Mouse (Mus musculus): ENCODE measurements around the gene Specc1l.
"Not testable (repeated sequence)": the region's sequence is repeated elsewhere in the genome, so short reads cannot be mapped to it uniquely, and the experiment has no call there.

Specc1l gene

DNA sequence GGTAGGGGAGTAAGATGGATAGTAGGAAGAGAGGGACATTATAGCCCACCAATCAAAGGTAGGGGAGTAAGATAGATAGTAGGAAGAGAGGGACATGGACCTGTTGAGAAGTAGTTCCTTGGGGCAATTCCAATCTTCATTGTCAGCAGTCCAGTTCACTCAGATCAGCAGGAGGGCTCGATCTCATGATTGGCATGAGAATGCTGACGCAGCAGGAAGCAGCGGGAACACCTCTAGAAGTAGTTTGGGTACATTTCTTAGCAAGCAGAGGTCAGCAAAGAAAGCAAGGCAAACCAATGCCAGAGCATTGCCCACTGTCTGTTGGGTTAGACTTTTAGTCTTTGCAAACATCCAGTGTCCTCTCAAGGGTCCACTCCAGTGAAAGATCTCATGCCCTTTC, 71.9 kb downstream of the Specc1l start:
- no peak for DNase-seq

- DNase-seq, result peak; percentile 28 to 50
These were observed 76.7 kb downstream of the Specc1l start for GRCm38 (mm10) chr10:75288579-75288978.

DNA sequence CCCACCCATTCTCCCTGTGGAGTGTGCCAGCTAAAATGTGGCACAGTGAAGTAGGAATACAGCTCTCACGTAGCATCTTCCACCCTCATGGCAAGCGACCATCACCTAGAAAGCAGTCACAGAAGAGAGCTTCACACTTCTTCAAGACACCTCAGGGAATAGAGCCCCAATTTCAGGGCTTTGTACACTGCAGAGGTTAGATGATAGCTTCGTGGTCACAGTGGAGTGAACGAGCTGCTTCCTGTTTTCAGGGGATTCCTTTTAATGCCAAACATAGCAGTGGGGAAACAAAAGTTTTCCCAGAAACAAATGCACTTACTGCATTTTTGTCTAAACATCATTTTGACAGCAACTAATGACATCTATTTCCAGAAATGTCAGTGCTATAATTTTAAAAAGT, 77.5 kb downstream of the Specc1l start:
- no peak for DNase-seq

DNA sequence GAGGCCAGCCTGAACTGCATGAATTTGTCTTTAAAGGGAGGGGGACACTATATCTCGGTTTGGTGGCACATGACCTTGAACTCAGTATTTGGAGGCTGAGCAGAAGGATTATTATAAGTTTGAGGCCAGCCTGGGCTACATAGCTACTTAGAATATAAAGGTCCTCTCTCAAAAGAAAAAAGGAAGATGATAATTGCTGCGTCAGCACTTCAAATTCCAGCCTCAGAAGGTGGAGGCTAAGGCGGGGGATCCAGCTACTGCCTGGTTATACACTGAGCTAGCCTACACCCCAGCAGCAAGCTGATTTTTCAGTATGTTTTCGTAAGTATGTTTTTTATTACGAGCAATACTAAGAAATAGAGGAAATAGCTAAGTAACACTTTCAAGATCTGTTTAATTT, 78.8 kb downstream of the Specc1l start:
- no peak for DNase-seq

- no peak for DNase-seq
These were observed 79.5 kb downstream of the Specc1l start for GRCm38 (mm10) chr10:75291338-75291737.

DNA sequence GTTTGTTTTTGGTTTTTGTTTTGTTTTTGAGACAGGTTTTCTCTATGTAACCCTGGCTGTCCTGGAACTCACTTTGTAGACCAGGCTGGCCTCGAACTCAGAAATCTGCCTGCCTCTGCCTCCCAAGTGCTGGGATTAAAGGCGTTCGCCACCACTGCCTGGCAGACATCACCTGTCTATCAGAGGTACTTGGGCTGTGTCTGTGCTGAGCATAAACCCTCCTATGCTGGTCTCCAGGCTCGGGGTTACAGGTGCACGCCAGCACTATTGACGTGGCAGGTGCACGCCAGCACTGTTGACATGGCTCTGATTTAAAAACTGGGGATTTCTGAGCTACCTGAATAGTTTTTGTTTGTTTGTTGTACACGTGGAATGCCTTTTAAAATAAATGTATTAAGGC, 80.3 kb downstream of the Specc1l start:
- not testable (repeated sequence) for DNase-seq

- DNase-seq, result no peak
These were observed 81.4 kb downstream of the Specc1l start for GRCm38 (mm10) chr10:75293288-75293687.

DNA sequence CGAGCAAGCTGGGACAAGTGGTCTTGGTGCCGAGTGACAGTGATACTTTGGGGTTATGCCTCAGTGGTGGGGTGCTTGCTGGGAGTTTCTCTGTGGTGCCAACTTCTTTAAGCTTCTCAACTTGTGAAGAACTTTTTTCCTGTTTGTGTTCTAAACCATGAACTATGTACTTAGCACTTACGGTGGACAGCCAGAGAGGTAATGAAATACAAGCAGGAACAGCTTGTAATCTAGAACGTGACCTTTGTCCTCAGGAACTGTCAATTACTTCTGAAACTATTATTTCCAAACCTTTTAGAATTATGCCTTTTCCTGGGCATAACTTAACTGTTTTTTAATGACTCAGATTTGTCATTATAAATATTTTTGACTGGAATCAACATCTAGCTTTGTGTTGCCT, 82.5 kb downstream of the Specc1l start:
- no peak for DNase-seq

DNA sequence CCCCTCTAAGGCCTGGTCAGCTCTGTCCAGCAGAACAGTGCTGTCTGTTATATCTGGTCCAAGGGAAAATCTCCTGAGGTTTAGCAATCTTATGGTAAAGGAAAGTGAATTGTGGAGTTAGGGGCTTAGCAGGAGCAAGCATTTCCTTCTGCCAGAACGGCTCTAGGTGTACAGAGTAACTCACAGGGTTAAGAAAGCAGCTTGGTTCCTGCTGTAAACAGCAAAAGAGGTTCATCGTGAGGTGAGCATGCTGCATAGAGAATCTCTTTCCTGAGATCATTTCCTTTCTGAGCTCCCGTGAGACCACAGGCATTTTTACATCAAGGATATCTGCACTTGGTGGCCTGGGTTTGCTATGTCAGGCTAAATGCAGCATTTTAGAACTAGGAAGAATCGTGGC, 83.1 kb downstream of the Specc1l start:
- DNase-seq, result no peak

GRCm38 (mm10) chr10:75298608-75299007, 86.7 kb downstream of the Specc1l start:
- DNase-seq, result no peak

- peak; percentile 78 to 79 for DNase-seq
These were observed 88.0 kb downstream of the Specc1l start for GRCm38 (mm10) chr10:75299785-75300418.

DNA sequence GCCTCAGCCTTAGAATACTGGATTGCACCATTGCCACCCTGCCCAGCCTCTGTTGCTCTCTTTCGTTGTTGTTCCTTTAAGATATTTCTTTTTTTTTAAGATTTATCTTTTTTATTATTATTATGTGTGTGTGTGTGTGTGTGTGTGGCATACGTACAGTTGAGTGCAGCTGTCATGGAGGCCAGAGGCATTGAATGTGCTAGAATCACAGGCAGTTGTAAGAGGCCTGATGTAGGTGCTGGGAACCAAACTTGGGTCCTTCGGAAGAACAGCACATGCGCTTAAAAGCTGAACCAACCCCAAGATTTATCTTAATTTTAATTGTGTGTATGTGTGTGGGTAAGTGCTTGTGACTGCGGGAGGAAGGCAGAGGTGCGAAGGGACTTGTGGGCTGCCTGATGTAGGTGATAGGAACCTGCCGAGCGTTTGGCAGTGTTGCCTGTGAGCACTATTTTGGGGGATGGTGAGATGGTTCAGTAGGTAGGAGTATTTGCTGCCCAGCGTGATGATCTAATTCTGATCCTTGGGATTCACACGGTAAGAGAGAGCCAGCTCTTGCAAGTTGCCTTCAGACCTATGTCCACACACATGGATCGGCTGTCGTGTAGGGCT, 89.4 kb downstream of the Specc1l start:
- DNase-seq, result no peak

- DNase-seq, result no peak
These were observed 90.1 kb downstream of the Specc1l start for GRCm38 (mm10) chr10:75301937-75302336.

- DNase-seq, result no peak
These were observed 90.7 kb downstream of the Specc1l start for GRCm38 (mm10) chr10:75302536-75302935.

- DNase-seq, result no peak
These were observed 91.6 kb downstream of the Specc1l start for GRCm38 (mm10) chr10:75303324-75304048.

DNA sequence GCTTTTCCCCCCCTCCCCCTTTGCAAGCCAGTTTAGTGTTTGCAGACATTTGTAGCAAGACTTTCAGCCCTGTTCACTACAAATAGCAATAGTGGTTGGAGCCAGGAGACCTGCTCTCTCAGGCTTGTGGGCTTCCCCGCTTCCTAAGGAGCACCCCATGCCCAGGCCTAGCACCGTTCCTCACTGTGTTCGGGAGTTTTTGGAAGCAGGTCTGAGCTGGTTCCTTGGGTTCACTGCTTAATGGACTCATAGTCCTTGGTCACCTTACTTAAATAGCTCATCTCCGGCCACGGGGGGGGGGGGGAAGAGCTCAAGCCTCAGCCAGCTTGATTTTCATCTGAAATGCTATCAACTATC, 92.2 kb downstream of the Specc1l start:
- no peak for DNase-seq

- peak; percentile 44 to 67 for DNase-seq
These were observed 92.5 kb downstream of the Specc1l start for GRCm38 (mm10) chr10:75304413-75304812.

DNA sequence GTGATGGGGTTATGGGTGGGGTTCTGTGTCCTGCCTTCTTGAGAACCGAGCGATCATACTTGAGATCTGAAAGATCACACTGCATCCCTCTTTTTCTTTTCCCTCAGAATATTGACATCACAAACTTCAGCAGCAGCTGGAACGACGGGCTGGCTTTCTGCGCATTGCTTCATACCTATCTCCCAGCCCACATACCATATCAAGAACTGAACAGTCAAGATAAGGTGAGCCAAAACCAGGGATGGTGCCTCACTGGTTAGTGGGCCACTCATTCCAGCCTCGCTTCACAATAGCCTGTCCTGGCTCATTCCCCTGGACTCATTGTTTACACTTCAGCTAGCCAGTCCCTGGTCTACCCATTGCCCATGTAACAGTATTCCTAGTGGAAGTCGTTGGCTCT, 95.3 kb downstream of the Specc1l start:
- DNase-seq, result no peak

GRCm38 (mm10) chr10:75312361-75312760, 100.5 kb downstream of the Specc1l start:
- DNase-seq, result no peak

DNA sequence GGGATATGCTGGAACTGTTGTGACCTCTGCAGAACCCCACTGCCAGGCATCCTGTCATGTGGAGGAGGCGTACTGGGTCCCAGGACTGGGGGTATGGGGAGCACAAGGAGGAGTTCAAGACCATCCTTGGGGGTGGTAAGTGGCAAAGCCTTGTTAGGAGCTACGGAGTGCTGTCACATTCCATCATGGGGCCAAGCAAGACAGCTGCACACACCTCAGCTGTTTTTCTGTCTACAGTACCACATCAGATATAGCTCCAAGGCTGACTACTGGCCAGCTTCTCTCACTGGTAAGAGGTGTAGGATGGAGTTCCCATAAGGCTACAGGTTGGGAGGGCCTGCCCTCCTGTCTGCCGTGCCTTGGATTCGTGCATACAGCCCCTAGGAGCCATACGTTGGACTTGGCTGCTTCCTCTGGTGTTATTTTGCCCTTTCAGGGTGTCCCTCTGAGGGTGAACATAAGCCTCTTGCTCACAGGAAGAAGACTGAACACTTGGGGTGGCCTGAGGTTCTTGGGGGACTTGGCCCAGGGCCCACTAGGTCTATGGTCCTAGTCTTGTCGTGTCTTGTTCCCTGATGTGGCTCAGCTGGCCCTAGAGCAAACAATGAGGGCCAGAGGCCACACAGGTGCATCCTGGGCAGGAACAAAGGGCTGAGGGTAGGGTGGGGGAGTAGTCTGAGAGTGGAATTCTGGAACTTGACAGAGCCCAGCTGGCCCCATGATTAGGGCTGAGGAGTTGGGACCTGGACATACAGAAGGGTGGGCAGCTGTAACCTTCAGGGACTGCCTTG, 102.5 kb downstream of the Specc1l start:
- DNase-seq, result peak; percentile 35 to 72

GRCm38 (mm10) chr10:75315756-75316155, 103.9 kb downstream of the Specc1l start:
- DNase-seq, result no peak

GRCm38 (mm10) chr10:75316472-75316871, 104.6 kb downstream of the Specc1l start:
- DNase-seq, result no peak

DNA sequence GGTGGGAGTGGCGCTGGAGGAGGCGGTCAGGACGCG, 104.8 kb downstream of the Specc1l start, which contains the start of gene Adora2a:
Adora2a (plus strand) TSS at position 6 of the 36 bp plus-strand sequence.
- DNase-seq, result no peak

Data from kidney, postnatal 25 days (tissue).